Mouse (Mus musculus): ENCODE results near the gene Sln.

Sln gene

DNA sequence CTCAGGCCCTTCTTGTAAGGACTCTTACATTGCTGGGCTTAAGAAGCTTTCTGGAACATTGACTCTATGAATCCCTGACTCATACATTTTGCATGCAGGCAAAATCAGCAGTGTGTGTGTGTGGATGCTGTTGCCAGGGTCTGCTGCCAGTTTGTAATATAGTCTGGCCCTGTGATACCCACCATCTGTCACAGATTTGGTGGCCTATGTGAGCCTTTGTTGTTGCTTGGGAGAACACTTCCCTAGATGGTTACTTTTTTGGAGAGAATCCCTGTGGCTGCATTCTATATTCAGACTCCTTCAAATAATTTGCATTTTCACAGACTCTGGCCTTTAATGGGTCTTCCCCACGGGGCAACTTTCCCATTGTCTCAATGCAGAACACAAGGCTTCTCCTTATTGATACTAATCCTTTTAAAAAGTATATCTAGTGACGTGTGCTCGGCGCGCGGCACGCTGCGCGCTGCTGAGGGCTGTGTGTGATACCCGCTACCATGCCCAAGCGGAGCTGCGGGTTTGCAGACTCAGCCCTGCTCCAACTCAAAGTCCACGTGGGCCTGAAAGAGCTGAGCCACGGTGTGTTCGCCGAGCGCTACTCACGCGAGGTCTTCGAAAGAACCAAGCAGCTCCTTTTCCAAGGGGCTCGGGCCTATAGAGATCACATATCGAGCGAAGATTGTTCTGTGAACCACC is 33.8 kb downstream of the Sln start:
- TF ChIP-seq NANOG (IDR thresholded peaks at IDR 0.05; ENCODE audit: borderline replicate concordance, low read length) (no peak), CTCF (conservative IDR thresholded peaks at IDR 0.05; ENCODE audit: low read length) (no peak), POU5F1 (IDR thresholded peaks at IDR 0.05; ENCODE audit: borderline replicate concordance, low read length) (no peak)
- Histone ChIP-seq H3K36me3 (ENCODE audit: insufficient read depth, low read length) (no peaks in the 10 kb centered on the region), H3K27me3 (ENCODE audit: insufficient read depth, low read length) (peaks cover 15% of the 10 kb centered on the region), H3K4me3 (replicated peaks; ENCODE audit: low read length) (0 out of 2 replicates have a peak overlapping the region, but pooled peaks have one; percentile 43), H3K4me1 (replicated peaks; ENCODE audit: low read depth, low read length) (peaks cover 8% of the 10 kb centered on the region; the same call in 1 of the 2 replicates), H3K9me3 (ENCODE audit: low read length) (peaks cover 31% of the 10 kb centered on the region)

DNA sequence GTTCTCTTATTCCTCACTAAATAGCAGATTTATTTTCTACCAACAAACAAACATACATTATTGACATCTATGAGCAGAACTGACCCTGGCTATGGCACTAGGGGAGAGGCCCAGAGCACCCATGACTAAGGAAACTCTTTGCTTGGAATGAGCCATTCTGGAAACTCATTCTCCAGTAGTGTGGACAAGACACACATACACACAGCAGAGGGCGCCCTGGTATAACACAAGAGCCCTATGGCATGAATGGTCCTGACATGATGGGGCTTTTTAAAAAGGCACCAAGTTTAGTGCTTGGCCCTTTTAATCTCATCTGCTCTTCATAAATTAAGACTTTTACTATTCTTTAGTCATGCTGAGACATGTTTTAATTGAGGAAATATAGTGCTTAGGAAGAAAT is 40.1 kb downstream of the Sln start:
- Histone ChIP-seq H3K36me3 (ENCODE audit: insufficient read depth, low read length) (no peaks in the 10 kb centered on the region), H3K27me3 (ENCODE audit: insufficient read depth, low read length) (no peaks in the 10 kb centered on the region; the same call in 1 of the 2 replicates), H3K9me3 (ENCODE audit: low read length) (peaks cover 5% of the 10 kb centered on the region; the same call in 1 of the 2 replicates), H3K4me1 (replicated peaks; ENCODE audit: low read depth, low read length) (peaks cover 5% of the 10 kb centered on the region), H3K4me3 (replicated peaks; ENCODE audit: low read length) (no peak overlapping the region)
- TF ChIP-seq CTCF (conservative IDR thresholded peaks at IDR 0.05; ENCODE audit: low read length) (peak; percentile 47), NANOG (IDR thresholded peaks at IDR 0.05; ENCODE audit: borderline replicate concordance, low read length) (no peak)

DNA sequence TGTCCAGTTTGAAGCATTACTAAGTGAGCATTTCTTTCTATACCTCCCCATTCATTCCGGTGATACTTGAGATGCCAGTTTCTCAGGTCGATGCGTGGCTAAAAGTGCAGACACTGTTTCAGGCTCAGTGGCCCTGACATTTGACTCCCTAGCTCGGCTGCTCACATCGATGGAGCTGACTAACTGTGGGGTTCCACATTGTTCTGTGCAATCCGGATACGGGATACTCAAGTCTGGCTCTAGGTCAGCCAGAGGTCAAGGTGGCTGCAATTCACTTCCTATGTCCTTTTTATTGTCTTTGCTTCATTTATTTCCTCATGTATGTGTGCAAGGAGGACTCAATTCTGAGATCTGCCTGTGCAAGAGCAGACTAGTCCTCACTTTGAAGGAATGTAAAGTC is 45.9 kb downstream of the Sln start:
- Histone ChIP-seq H3K27me3 (ENCODE audit: insufficient read depth, low read length) (no peaks in the 10 kb centered on the region), H3K4me3 (replicated peaks; ENCODE audit: low read length) (no peak overlapping the region), H3K36me3 (ENCODE audit: insufficient read depth, low read length) (no peaks in the 10 kb centered on the region), H3K4me1 (replicated peaks; ENCODE audit: low read depth, low read length) (peaks cover 18% of the 10 kb centered on the region), H3K9me3 (ENCODE audit: low read length) (peaks cover 5% of the 10 kb centered on the region)
- no peak for TF ChIP-seq POU5F1 (IDR thresholded peaks at IDR 0.05; ENCODE audit: borderline replicate concordance, low read length)
- TF ChIP-seq NANOG (IDR thresholded peaks at IDR 0.05; ENCODE audit: borderline replicate concordance, low read length), result peak; percentile 83; the same call in 1 of the 2 replicates
- no peak for TF ChIP-seq CTCF (conservative IDR thresholded peaks at IDR 0.05; ENCODE audit: low read length)

DNA sequence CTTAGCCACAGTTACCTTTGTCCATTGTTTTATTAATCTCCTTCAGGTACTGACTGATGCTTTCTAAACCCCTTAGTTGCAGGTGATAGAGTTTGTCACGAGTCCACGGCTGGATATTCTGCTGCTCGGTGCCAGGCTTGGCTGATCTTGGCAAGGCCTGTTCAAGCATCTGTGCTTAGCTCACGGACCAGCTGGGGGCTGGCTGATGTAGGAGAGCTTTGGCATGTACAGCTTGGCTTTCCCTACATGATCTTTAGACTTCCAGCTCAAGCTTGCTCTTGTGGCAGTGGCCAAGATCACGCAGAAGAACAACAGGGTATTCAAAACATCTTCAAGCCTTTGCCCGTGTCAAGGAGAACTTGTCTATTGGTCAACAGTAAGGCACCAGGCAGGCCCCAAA is 49.9 kb downstream of the Sln start:
- Histone ChIP-seq H3K9me3 (ENCODE audit: low read length) (peaks cover 17% of the 10 kb centered on the region), H3K36me3 (ENCODE audit: insufficient read depth, low read length) (no peaks in the 10 kb centered on the region), H3K27me3 (ENCODE audit: insufficient read depth, low read length) (no peaks in the 10 kb centered on the region), H3K4me1 (replicated peaks; ENCODE audit: low read depth, low read length) (peaks cover 15% of the 10 kb centered on the region), H3K4me3 (replicated peaks; ENCODE audit: low read length) (no peak overlapping the region)
- TF ChIP-seq NANOG (IDR thresholded peaks at IDR 0.05; ENCODE audit: borderline replicate concordance, low read length) (no peak), CTCF (conservative IDR thresholded peaks at IDR 0.05; ENCODE audit: low read length) (no peak), POU5F1 (IDR thresholded peaks at IDR 0.05; ENCODE audit: borderline replicate concordance, low read length) (no peak)

DNA sequence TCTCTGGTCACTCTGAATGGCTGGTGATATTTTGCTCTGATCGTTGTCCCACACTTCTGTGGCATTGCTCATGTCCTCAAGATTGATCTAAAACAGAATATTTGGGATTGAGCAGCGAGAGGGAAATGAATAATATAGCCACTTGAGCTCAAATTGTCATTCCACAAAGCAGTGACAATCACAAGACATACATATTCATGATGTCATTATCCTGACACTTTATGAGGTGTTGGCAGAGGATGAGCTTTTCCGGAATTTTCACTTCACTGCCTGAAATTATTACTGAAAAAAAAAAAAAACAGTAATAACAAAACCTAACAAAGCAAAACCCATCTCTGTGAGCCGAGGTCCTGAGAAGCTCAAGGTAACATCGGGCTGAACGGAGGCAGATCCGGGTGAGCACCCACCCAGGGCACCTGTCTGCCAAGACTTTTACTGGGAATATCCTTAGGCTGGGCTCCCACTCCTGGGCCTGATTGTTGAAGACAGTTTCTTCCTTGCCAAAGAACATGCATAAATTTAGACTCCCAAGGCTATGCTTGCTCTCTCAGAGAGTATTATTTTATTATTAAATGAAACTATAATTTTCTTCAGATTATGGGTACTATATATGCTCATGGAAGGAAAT is 53.4 kb downstream of the Sln start:
- Histone ChIP-seq H3K9me3 (ENCODE audit: low read length) (peaks cover 17% of the 10 kb centered on the region), H3K27me3 (ENCODE audit: insufficient read depth, low read length) (no peaks in the 10 kb centered on the region), H3K4me3 (replicated peaks; ENCODE audit: low read length) (no peak overlapping the region), H3K36me3 (ENCODE audit: insufficient read depth, low read length) (no peaks in the 10 kb centered on the region), H3K4me1 (replicated peaks; ENCODE audit: low read depth, low read length) (no peaks in the 10 kb centered on the region)
- TF ChIP-seq NANOG (IDR thresholded peaks at IDR 0.05; ENCODE audit: borderline replicate concordance, low read length) (no peak), POU5F1 (IDR thresholded peaks at IDR 0.05; ENCODE audit: borderline replicate concordance, low read length) (no peak), CTCF (conservative IDR thresholded peaks at IDR 0.05; ENCODE audit: low read length) (no peak)
